Comparison of ENCODE assay signal across 30 mouse cellular contexts in genomic region chrX:13477596-13477995, GRCm38 (mm10). TPM values are rescaled to one million over a fixed set of nuclear protein-coding genes. Genes with fewer than 3 reads are reported as not detected.
"Had no signal": no experiment of that assay in that cellular context is flagged by ENCODE, and none has a peak within 500 bp of the region (broad histone marks: within the 10 kb centered on the region; RNA-seq: fewer than 3 reads in every experiment).

No protein-coding gene starts in this region.

- H3K9me3 ChIP-seq: heart, embryonic 13.5 days; heart, embryonic 15.5 days; hindbrain, embryonic 13.5 days; hindbrain, embryonic 15.5 days; intestine, embryonic 15.5 days; kidney, embryonic 15.5 days; limb, embryonic 13.5 days; limb, embryonic 15.5 days; liver, embryonic 12.5 days had no signal

- H3K4me1 ChIP-seq: heart, embryonic 13.5 days; heart, embryonic 15.5 days; hindbrain, embryonic 13.5 days; hindbrain, embryonic 15.5 days; intestine, embryonic 15.5 days; kidney, embryonic 15.5 days; limb, embryonic 13.5 days; limb, embryonic 15.5 days; liver, embryonic 12.5 days had no signal

- H3K36me3 ChIP-seq: heart, embryonic 13.5 days; heart, embryonic 15.5 days; hindbrain, embryonic 13.5 days; hindbrain, embryonic 15.5 days; intestine, embryonic 15.5 days; kidney, embryonic 15.5 days; limb, embryonic 13.5 days; limb, embryonic 15.5 days; liver, embryonic 12.5 days had no signal

- H3K4me3 ChIP-seq: gastrocnemius, adult 2 months; heart, embryonic 13.5 days; heart, embryonic 15.5 days; hindbrain, embryonic 13.5 days; hindbrain, embryonic 15.5 days; intestine, embryonic 15.5 days; kidney, embryonic 15.5 days; limb, embryonic 13.5 days; limb, embryonic 15.5 days; liver, embryonic 12.5 days had no signal

- H3K9ac ChIP-seq: heart, embryonic 13.5 days; heart, embryonic 15.5 days; hindbrain, embryonic 13.5 days; hindbrain, embryonic 15.5 days; intestine, embryonic 15.5 days; kidney, embryonic 15.5 days; limb, embryonic 13.5 days; limb, embryonic 15.5 days; liver, embryonic 12.5 days; liver, embryonic 14.5 days had no signal

- DNase-seq: gastrocnemius, adult 2 months; gastrocnemius, postnatal 14 days; gastrocnemius, postnatal 36 days; heart, adult 18-20 months; heart, postnatal 14 days; heart, postnatal 36 days; kidney, adult 11 months; kidney, adult 2 months; kidney, adult 9 months; kidney, postnatal 14 days; kidney, postnatal 36 days; layer of hippocampus, adult 9-11 months; layer of hippocampus, postnatal 36 days; left cerebral cortex, postnatal 4 days had no signal

- H3K27me3 ChIP-seq: hindbrain, embryonic 15.5 days; limb, embryonic 15.5 days; liver, embryonic 12.5 days had no signal

- H3K27ac ChIP-seq: heart, embryonic 13.5 days; heart, embryonic 15.5 days; hindbrain, embryonic 13.5 days; hindbrain, embryonic 15.5 days; hindbrain, postnatal 0 days; intestine, embryonic 15.5 days; kidney, embryonic 15.5 days; kidney, postnatal 0 days; limb, embryonic 13.5 days; limb, embryonic 15.5 days; liver, embryonic 12.5 days; liver, embryonic 14.5 days had no signal

- H3K4me2 ChIP-seq: heart, embryonic 11.5 days; heart, embryonic 13.5 days; heart, embryonic 15.5 days; hindbrain, embryonic 13.5 days; hindbrain, embryonic 15.5 days; intestine, embryonic 15.5 days; kidney, embryonic 15.5 days; limb, embryonic 13.5 days; limb, embryonic 15.5 days; liver, embryonic 12.5 days had no signal

- ATAC-seq: hindbrain, postnatal 0 days; intestine, embryonic 15.5 days; liver, embryonic 12.5 days had no signal

RNA-seq across cellular contexts. Expression of gene Nyx, which starts 11.7 kb away (rescaled TPM):
- total RNA-seq: gastrocnemius, postnatal 36 days; liver, adult 2 months had no signal
- polyA plus RNA-seq: heart, embryonic 11.5 days; hindbrain, embryonic 11.5 days; intestine, embryonic 15.5 days; limb, embryonic 11.5 days; liver, embryonic 12.5 days had no signal
